Mouse (Mus musculus): ENCODE data around the gene Lyg2.

- no peak for TF ChIP-seq GATA1 (IDR thresholded peaks at IDR 0.05; ENCODE audit: low read length)
- no peak for TF ChIP-seq TAL1 (IDR thresholded peaks at IDR 0.05; ENCODE audit: low read length)
These were observed 46.9 kb downstream of the Lyg2 start for GRCm38 (mm10) chr1:37869362-37869761.
